Mouse (Mus musculus): Measurements from ENCODE around the gene Vmn1r18.
"Not testable (repeated sequence)": the region's sequence is repeated elsewhere in the genome, so short reads cannot be mapped to it uniquely, and the experiment has no call there.

Vmn1r18 gene

DNA sequence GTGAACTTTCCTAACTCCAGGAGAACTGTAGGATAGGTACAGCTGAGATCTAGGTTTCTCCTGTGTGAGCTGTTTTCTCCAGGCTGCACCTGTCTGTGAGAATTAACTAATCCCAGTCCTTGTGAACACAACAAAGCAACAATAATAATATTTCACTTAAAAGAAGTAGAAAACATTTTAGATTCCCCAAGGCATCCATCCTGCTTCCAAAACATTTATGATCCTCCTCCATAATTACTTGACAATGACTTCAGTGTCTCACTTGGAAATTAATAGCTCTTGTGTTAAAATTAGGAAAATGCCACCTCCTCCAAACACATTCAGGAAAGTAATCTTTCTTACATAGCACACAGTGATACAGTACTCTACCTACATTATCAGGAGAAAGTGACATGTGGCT is at the start of gene Vmn1r18:
TSS of gene Vmn1r18 (minus strand) at position 101 of the 400 bp plus-strand sequence.
- no peak for DNase-seq (ENCODE audit: low spot score)

DNA sequence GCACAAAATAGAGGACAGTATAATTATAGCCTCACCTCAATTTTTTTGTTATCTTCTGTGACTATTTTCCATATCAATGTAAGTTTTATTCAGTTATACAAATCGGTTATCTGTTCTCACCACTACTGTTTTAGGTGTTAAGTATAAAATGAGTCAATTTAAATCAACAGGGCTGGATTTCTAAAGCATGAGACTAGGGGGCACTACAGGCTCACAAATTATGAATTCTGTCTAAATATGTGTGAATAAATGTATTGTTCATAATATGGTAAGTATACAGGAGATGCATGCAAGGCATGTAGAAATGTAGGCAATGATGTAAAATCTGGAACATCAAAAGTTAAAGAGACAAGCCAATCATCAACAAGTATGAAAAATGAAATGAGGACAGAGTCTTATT is 35.6 kb upstream of the Vmn1r18 start:
- peak; percentile 6 for DNase-seq (ENCODE audit: low spot score)

DNA sequence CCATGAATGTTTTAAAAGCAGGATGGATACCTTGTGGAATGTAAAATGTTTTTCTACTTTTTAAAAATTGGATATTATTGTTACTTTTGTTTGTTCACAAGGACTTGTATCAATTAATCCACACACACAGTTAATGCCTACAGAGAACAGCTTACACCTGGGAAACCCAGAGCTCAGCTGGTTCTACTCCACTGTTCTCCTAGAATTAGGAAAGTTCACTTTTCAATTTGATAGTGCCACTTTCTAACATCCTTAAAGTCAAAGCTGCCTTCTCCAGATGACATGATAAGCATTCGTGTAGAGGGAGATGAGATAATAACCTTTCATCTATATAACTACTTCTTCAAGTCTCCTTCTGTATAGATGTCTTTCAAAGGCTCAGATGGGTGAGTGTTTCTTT is 33.0 kb upstream of the Vmn1r18 start, which contains the start of gene Vmn1r20:
TSS of gene Vmn1r20 (plus strand) at position 301 of the 400 bp plus-strand sequence.
- no peak for DNase-seq (ENCODE audit: low spot score)

DNA sequence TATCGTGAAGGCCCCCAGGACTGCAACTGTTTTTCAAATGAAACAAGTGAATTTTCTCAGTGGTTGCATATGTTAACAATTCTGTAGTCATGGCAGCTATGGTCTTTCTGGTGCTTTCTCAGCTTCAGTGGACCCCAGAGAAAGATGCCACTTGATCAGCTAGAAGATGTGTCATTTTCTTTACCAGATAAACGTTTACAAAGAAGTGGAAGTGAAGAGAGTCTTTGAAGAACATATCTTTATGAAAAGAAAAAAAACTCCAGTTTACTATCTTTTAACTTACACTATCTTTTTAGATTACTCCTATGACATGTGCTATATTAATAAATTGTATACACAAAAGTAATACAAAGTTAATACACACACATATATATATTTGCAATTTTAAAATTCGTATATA is 7.9 kb upstream of the Vmn1r18 start, which contains the start of gene Vmn1r19:
TSS of gene Vmn1r19 (plus strand) at position 301 of the 400 bp plus-strand sequence.
- not testable (repeated sequence) for DNase-seq (ENCODE audit: low spot score)

DNA sequence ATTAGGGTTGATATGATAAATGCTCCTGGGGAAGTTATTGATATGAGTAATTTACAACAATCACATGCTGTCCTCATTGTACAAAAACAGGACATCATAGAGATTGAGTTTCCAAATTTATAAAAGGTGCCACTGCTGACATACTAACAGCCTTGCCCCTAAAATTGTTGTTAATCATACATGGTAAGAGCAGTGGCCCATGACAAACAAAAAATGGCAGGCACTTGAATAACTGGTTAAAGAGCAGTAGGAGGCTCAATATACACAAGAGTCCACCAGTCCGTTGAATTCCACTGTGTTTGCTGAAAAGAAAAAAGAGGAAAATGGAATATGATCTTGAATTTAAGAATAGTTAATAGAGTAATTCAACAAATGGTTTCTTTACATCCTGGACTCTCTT is 28.1 kb downstream of the Vmn1r18 start:
- no peak for DNase-seq (ENCODE audit: low spot score)

DNA sequence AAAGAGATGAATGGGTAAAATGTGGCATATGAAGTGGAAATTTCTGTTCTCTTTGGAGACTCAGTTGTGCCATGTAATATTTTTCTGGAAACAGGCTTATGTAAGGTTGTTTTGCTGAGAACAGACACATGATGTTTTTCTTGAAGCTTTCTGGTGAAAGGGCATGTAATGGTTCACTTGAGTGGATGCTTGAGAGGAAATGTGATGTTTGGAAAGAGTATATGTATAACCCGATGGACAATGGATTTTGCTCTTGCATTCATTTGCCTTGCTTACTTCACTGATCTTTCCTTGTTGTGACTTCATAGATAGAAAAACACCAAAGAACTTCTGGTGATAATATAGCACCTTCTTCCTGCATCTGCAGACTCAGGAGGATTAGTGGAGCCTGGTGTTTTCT is 29.7 kb downstream of the Vmn1r18 start:
- DNase-seq (ENCODE audit: low spot score): not testable (repeated sequence)

DNA sequence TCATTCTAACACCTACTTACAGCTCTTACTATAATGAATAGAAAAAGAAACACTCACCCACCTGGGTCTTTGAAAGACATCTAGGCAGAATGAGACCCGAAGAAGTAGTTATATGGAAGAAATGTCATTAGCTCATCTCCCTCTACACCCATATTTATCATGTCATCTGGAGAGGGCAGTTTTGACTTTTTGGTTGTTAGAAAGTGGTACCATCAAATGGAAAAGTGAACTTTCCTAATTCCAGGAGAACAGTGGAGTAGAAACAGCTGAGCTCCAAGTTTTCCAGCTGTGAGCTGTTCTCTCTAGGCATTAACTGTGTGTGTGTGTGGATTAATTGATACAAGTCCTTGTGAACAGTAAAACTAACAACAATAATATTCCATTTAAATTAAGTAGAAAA is 32.0 kb downstream of the Vmn1r18 start, which contains the start of gene Vmn1r17:
TSS of gene Vmn1r17 (minus strand) at position 101 of the 400 bp plus-strand sequence.
- no peak for DNase-seq (ENCODE audit: low spot score)

DNA sequence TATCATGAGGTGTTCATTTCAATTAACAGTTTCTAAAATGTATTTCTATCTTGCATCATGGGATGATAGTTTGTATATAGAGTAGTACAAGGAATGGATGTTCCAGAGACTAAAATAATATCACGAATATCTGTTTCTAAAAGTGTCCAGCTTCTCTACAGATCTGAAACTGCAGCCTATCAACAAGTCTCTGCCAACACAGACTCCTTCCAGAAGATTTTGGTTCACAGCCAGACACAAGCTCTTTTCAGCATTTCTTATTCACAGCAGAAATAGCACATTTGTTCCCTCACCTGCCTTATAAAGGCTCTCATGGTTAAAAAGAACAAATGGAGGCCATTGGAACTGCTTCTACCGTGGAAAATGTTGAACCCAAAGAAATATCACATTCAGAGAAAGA is 38.7 kb downstream of the Vmn1r18 start:
- DNase-seq (ENCODE audit: low spot score): no peak

DNA sequence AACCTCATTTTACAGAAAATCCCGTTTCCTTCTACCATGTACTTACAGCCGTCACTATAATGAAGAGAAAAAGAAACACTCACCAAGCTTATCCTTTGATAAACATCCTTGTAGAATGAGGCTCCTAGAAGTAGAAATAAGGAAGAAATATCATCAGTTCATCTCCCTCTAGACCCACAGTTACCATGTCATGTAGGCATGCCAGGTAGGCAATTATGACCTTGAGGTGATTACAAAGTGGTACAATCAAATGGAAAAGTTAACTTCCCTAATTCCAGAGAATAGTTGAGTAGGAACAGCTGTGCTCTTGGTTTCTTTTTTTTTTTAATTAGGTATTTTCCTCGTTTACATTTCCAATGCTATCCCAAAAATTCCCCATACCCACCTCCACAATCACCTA is 66.2 kb downstream of the Vmn1r18 start, which contains the start of gene Vmn1r16:
TSS of gene Vmn1r16 (minus strand) at position 101 of the 400 bp plus-strand sequence.
- DNase-seq (ENCODE audit: low spot score): no peak

All from layer of hippocampus, adult 11-12 months (tissue).